8 mouse cellular contexts compared by ENCODE assay signal in genomic region chr13:36117143-36118014, GRCm38 (mm10). TPM values are rescaled to one million over a fixed set of nuclear protein-coding genes. Genes with fewer than 3 reads are reported as not detected.
DNase-seq lines count a peak whose midpoint lies in the region; ATAC-seq lines count a peak whose summit lies in the region.

Fars2 (plus strand) TSS chr13:36117412.
Lyrm4 (minus strand) TSS chr13:36117526.

- H3K4me2 ChIP-seq in hindbrain, embryonic 15.5 days: peak within 1 kb of the TSS; percentile 84

- H3K9me3 ChIP-seq in hindbrain, embryonic 15.5 days: no peaks in the 10 kb centered on the region

- peak within 1 kb of the TSS; percentile 98 for H3K27ac ChIP-seq in hindbrain, embryonic 15.5 days (replicated peaks)

- no peaks in the 10 kb centered on the region for H3K36me3 ChIP-seq in hindbrain, embryonic 15.5 days

- WGBS in hindbrain, embryonic 15.5 days: under 1% methylated on average over 74 of the region's 75 CpGs

- peak within 1 kb of the TSS; percentile 79 for H3K4me3 ChIP-seq in hindbrain, embryonic 15.5 days

- peak within 1 kb of the TSS; percentile 68 for H3K9ac ChIP-seq in hindbrain, embryonic 15.5 days

- ATAC-seq in hindbrain, embryonic 15.5 days (ENCODE audit: low FRiP score, low read depth): peak; percentile 99

- no peaks in the 10 kb centered on the region for H3K27me3 ChIP-seq in hindbrain, embryonic 15.5 days

- peak; percentile 95 for DNase-seq in T-cell, adult 2 months (ENCODE audit: low spot score)
- peak; percentile 95 to 97 for DNase-seq in cerebellum, postnatal 36 days
- peak; percentile 97 for DNase-seq in frontal cortex, postnatal 36 days (ENCODE audit: low spot score in 2 of 2)
- DNase-seq in left cerebral cortex, adult 11 months (ENCODE audit: low spot score): peak; percentile 95
- peak; percentile 97 to 98 for DNase-seq in lung, postnatal 4 days
- peak; percentile 91 for DNase-seq in retina, postnatal 7 days (ENCODE audit: low read depth, low spot score)
- DNase-seq in urinary bladder, adult 2 months (ENCODE audit: low spot score): peak; percentile 97

- H3K4me1 ChIP-seq in hindbrain, embryonic 15.5 days (replicated peaks): peaks cover 30% of the 10 kb centered on the region

RNA-seq across cellular contexts. Expression of gene Fars2, which starts in this region (rescaled TPM):
- 25.6 and 32.2 TPM in 2 replicates for polyA plus RNA-seq in hindbrain, embryonic 15.5 days (2015; fragmentation: Nextera tagmentation; extraction: Ambion mirVana)
- polyA plus RNA-seq in urinary bladder, adult 2 months (2012; rRNA removed): 32.8 and 34.8 TPM in 2 replicates

RNA-seq across cellular contexts. Expression of gene Lyrm4, which starts in this region (rescaled TPM):
- polyA plus RNA-seq in hindbrain, embryonic 15.5 days (2015; fragmentation: Nextera tagmentation; extraction: Ambion mirVana): 39.3 and 39.8 TPM in 2 replicates
- polyA plus RNA-seq in urinary bladder, adult 2 months (2012; rRNA removed): 6.5 and 7.2 TPM in 2 replicates

Comparison
In these comparisons a context has a peak if more than half of its experiments do, and no peak if none do; other contexts are left out.
1. Peak in every context shown above with its lines: DNase-seq, ATAC-seq, H3K4me3 ChIP-seq and H3K27ac ChIP-seq.